Mouse (Mus musculus): ENCODE data around the gene Mup20.

- no peak for TF ChIP-seq POLR2A (IDR thresholded peaks at IDR 0.05; ENCODE audit: borderline replicate concordance, extremely low read depth, low read depth, low read length)
- TF ChIP-seq CTCF (IDR thresholded peaks at IDR 0.05; ENCODE audit: insufficient read depth, low read length), result no peak
Observed at GRCm38 (mm10) chr4:62026281-62026680, 27.7 kb downstream of the Mup20 start.
